Mouse (Mus musculus) heart, embryonic 14.5 days (tissue): ENCODE data around the gene Camta1. TPM values are rescaled to one million over a fixed set of nuclear protein-coding genes. Genes with fewer than 3 reads are reported as not detected.

Experiments used
- ATAC-seq: fragments of 200-750 bp; cut with Nextera tagmentation; 2 replicates; pipeline ENCODE4 v1.8.0; 2017; ENCODE audit warnings: low read depth, moderate TSS enrichment; ENCODE audit not compliant: insufficient number of reproducible peaks, insufficient read depth, low FRiP score
- H3K27ac ChIP-seq, 2 experiments: fragments of 200-500 bp in 1 of 2; fragments of 300-500 bp in 1 of 2; sonication (generic) in 1 of 2; replicated peaks in 1 of 2; 2 replicates each; pipeline ENCODE4 v1.5.1; 2012 to 2014; ENCODE audit warnings: low read depth in 2 of 2, low read length in 2 of 2, control low read depth in 1 of 2, mild to moderate bottlenecking in 1 of 2, mixed read lengths in 1 of 2; ENCODE audit not compliant: control insufficient read depth in 1 of 2, insufficient read depth in 1 of 2
- H3K27me3 ChIP-seq: fragments of 300-500 bp; sonication (generic); 2 replicates; pipeline ENCODE4 v1.6.1; 2014; ENCODE audit warnings: mild to moderate bottlenecking, low read length, control low read depth; ENCODE audit not compliant: control insufficient read depth, insufficient read depth
- H3K36me3 ChIP-seq: fragments of 300-500 bp; sonication (generic); 2 replicates; pipeline ENCODE4 v1.6.1; 2014; ENCODE audit warnings: mild to moderate bottlenecking, control low read depth, low read length, mixed read lengths; ENCODE audit not compliant: control insufficient read depth, insufficient read depth
- H3K4me1 ChIP-seq, 2 experiments: fragments of 200-500 bp in 1 of 2; fragments of 300-500 bp in 1 of 2; sonication (generic) in 1 of 2; 2 replicates each; pipeline ENCODE4 v1.6.1; 2012 to 2014; ENCODE audit warnings: low read length in 2 of 2, control low read depth in 1 of 2, mixed read lengths in 1 of 2; ENCODE audit not compliant: control insufficient read depth in 2 of 2, insufficient read depth in 2 of 2
- H3K4me2 ChIP-seq: fragments of 300-500 bp; sonication (generic); 2 replicates; pipeline ENCODE4 v1.6.1; 2014; ENCODE audit warnings: mild to moderate bottlenecking, low read length
- H3K4me3 ChIP-seq, 2 experiments: fragments of 200-500 bp in 1 of 2; fragments of 300-500 bp in 1 of 2; sonication (generic) in 1 of 2; 2 replicates each; pipeline ENCODE4 v1.5.1; 2012 to 2014; ENCODE audit warnings: low read length in 2 of 2, mild to moderate bottlenecking in 2 of 2, control low read depth in 1 of 2, low read depth in 1 of 2, moderate library complexity in 1 of 2; ENCODE audit not compliant: control insufficient read depth in 1 of 2, insufficient read depth in 1 of 2
- H3K9ac ChIP-seq: fragments of 300-500 bp; sonication (generic); 2 replicates; pipeline ENCODE4 v1.6.1; 2014; ENCODE audit warnings: mild to moderate bottlenecking, low read length
- H3K9me3 ChIP-seq: fragments of 300-500 bp; sonication (generic); 2 replicates; pipeline ENCODE4 v1.6.1; 2016; ENCODE audit warnings: low read length, control low read depth; ENCODE audit not compliant: control insufficient read depth
- WGBS: fragments of 180-500 bp; shearing (Covaris S2); extraction: QIAGEN DNeasy Blood & Tissue Kit; methylation state at CpG from one replicate; pipeline ENCODE4 v1.1.7; 2014; 5-methylcytosine and 5-hydroxymethylcytosine counted together
- polyA plus RNA-seq: library from polyadenylated mRNA; unstranded; fragments of >200 nt; fragmentation: Nextera tagmentation; extraction: Ambion mirVana; gene quantifications from 2 replicates; pipeline ENCODE4 v1.2.1, GENCODE M21; 2014

Camta1 gene
- polyA plus RNA-seq, 1 experiment from 2014 or later, result 150 TPM

DNA sequence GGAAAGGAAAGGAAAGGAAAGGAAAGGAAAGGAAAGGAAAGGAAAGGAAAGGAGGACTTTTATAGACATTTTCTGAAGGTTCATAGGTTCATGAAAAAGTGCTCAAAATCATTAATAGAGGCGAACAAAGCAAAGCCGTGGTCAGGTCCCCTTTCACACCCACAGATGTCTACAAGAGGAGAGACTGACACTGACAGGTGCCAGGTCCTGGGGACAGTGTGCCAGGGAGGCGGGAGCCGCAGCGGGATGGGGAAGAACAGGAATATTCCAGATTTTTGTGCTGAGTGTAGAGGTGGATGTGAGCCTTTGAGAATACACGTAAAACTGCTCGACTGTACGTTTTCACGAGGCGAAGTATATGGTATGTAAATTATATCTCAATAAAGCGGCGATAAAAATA lies 33.2 kb upstream of the Camta1 start:
- H3K4me2 ChIP-seq, result no peak overlapping the region
- no peaks in the 10 kb centered on the region for H3K36me3 ChIP-seq
- H3K4me1 ChIP-seq, result no peaks in the 10 kb centered on the region
- H3K27me3 ChIP-seq, result no peaks in the 10 kb centered on the region
- no peak for ATAC-seq
- WGBS, result 86% methylated on average over 12 of the region's 12 CpGs
- no peak overlapping the region for H3K27ac ChIP-seq
- H3K9ac ChIP-seq, result no peak overlapping the region
- H3K4me3 ChIP-seq, result no peak overlapping the region
- peaks cover 8% of the 10 kb centered on the region; the same call in 1 of the 2 replicates for H3K9me3 ChIP-seq

DNA sequence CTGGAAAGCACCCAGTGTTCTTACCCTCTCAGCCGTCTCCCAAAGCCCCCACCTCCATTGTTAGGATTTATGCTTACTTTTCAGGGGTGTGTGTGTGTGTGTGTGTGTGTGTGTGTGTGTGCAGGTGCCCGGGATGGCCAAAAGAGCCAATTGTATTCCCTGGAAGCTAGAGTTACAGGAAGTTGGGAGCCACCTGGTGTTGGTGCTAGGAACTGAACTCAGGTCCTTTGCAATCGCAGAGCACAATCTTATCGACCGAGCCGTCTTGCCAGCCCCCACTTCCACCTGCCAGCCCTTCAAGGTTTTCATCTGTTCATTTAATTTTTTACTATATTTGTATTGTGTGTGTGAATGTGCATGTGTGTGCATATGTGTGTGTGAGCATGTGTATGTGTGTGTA lies 31.6 kb upstream of the Camta1 start:
- H3K36me3 ChIP-seq, result no peaks in the 10 kb centered on the region
- ATAC-seq, result no peak
- 61% methylated on average over 6 of the region's 6 CpGs for WGBS
- H3K27ac ChIP-seq, result no peak overlapping the region
- H3K27me3 ChIP-seq, result no peaks in the 10 kb centered on the region
- no peak overlapping the region for H3K4me2 ChIP-seq
- no peaks in the 10 kb centered on the region for H3K4me1 ChIP-seq
- H3K4me3 ChIP-seq, result no peak overlapping the region
- no peak overlapping the region for H3K9ac ChIP-seq
- H3K9me3 ChIP-seq, result peaks cover 8% of the 10 kb centered on the region; the same call in 1 of the 2 replicates

DNA sequence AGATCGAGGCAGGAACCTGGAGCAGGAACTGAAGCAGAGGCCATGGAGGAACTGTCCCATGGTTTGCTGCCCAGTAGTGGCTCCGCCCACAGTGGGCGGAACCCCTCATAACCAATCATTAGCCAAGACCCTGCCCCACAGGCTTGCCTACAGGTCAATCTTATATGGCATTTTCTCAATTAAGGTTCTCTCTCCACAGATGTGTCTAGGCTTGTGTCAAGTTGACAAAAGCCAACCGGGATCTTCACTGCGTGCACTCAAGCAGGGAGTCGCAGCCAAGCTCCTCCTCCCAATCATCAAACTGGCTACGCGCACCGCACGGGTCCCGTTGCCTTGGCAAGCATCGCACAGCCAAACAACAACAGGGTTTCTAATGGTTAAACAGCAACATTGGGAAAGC lies 19.9 kb upstream of the Camta1 start:
- no peak overlapping the region for H3K4me2 ChIP-seq
- H3K27ac ChIP-seq, result no peak overlapping the region
- no peak for ATAC-seq
- no peak overlapping the region for H3K4me3 ChIP-seq
- H3K27me3 ChIP-seq, result no peaks in the 10 kb centered on the region
- H3K9ac ChIP-seq, result no peak overlapping the region
- WGBS, result 89% methylated on average over 12 of the region's 12 CpGs
- peaks cover 8% of the 10 kb centered on the region for H3K9me3 ChIP-seq
- 0 out of 4 replicates have a peak, but pooled peaks cover 0 to 2% of the 10 kb centered on the region in 2 experiments for H3K4me1 ChIP-seq
- no peaks in the 10 kb centered on the region for H3K36me3 ChIP-seq

DNA sequence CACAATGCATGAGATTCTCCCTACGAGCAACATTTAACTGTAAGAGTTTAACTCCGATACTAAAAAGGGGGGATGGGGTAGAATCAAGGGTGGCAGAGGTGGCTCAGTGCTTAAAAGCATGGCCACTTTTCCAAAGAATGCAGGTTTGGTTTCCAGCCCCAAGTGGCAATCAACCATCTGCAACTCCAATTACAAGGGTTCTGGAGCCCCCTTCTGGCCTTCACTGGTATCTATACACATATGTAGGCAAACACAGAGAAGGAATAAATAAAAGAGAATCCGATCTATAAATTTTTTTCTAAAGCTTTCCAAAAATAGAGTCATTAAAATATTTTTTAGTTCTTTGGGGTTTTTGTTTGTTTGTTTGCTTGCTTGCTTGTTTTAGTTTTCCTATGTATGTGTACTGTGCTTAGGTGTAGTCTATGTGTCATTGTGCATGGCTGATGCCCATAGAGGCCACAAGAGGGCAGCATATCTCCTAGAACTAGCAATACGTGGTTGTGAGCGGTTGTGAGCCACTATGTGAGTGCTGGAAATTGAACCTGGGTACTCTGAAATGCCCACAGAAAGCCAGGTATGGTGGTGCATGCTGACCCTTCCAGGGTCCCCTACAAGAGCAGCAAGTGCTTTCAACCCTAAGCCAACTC lies 18.5 kb upstream of the Camta1 start:
- H3K9me3 ChIP-seq, result peaks cover 8% of the 10 kb centered on the region
- no peak overlapping the region for H3K9ac ChIP-seq
- H3K27ac ChIP-seq, result no peak overlapping the region
- 0 out of 4 replicates have a peak, but pooled peaks cover 0 to 2% of the 10 kb centered on the region in 2 experiments for H3K4me1 ChIP-seq
- 78% methylated on average over 5 of the region's 5 CpGs for whole genome bisulfite sequencing
- H3K36me3 ChIP-seq, result no peaks in the 10 kb centered on the region
- no peak overlapping the region for H3K4me3 ChIP-seq
- no peak for ATAC-seq
- H3K27me3 ChIP-seq, result peaks cover 8% of the 10 kb centered on the region
- no peak overlapping the region for H3K4me2 ChIP-seq

DNA sequence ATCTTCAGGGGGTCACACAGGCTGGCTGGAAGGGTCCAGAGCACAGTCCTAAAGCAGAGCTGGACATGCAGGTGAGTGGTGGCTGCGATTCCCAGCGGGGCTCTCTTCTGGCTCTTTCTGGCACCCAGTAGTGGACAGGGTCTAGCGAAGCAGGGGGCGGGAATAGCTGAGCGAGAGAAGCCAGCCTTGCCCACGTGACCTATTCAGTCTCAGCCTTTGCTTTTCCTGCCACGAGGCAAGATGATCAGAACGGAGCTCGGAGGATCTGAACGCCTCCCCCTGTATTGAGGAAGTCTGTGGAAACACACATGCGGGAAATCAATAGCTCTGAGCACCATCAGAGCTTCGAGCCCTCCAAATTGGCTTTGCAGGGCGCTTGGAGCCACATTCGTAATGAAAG lies 14.7 kb upstream of the Camta1 start:
- 0 out of 4 replicates have a peak, but pooled peaks cover 0 to 2% of the 10 kb centered on the region in 2 experiments for H3K4me1 ChIP-seq
- WGBS, result 53% methylated on average over 14 of the region's 14 CpGs
- ATAC-seq, result no peak
- H3K36me3 ChIP-seq, result no peaks in the 10 kb centered on the region
- H3K27me3 ChIP-seq, result peaks cover 13% of the 10 kb centered on the region
- no peak overlapping the region for H3K9ac ChIP-seq
- no peak overlapping the region for H3K4me3 ChIP-seq
- no peak overlapping the region for H3K4me2 ChIP-seq
- no peak overlapping the region for H3K27ac ChIP-seq
- peaks cover 8% of the 10 kb centered on the region for H3K9me3 ChIP-seq

DNA sequence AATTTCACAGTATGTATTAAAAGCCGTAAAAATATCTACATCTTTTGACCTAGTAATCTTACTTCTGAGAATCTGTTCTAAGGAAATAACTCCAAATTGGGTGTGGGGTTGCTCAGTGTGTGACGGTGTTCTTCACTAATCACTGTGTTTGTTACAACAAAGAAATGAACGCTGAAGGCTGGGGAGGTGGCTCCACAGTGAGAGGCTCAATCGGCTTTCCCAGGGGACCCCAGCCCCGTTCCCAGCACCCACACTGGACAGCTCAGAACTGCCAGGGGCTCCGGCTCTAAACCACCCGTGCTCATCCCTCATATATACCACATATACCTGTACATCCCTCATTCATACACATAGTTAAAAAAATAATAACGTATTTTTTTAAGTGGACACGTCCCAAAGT lies 1.8 kb upstream of the Camta1 start:
- Histone ChIP-seq H3K27me3 (no peaks in the 10 kb centered on the region), H3K9ac (peak overlapping the region; percentile 83), H3K4me3 (peak overlapping the region in 1 of 2 experiments; percentile 65; a peak in 2 of 4 replicates), H3K36me3 (0 out of 2 replicates have a peak, but pooled peaks cover 3% of the 10 kb centered on the region), H3K27ac (peak overlapping the region in 1 of 2 experiments; percentile 98; a peak in 2 of 4 replicates), H3K9me3 (no peaks in the 10 kb centered on the region), H3K4me1 (peaks cover 5 to 24% of the 10 kb centered on the region in 2 experiments), H3K4me2 (peak overlapping the region; percentile 80)
- no peak for ATAC-seq
- WGBS, result 58% methylated on average over 9 of the region's 9 CpGs

DNA sequence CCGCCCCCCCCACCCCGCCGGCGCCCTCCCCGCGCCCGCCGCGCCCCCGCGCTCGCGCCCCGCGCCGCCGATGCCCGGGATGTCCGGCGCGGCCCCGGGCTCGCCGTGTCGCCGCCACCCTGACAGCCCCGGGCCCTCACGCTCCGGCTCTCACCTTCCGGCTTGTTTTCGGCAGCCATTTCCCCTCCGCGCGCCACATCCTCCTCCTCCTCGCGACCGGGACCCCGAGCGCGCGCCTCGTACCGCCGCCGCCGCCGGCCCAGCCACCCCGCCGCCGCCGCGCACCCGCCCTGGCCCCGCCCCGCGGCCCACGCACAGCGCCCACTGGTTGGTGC lies 238 bp downstream of the Camta1 start:
- peak overlapping the region; percentile 84 to 93 for H3K4me3 ChIP-seq
- WGBS, result 1% methylated on average over 14 of the region's 58 CpGs
- H3K36me3 ChIP-seq, result peaks cover 7% of the 10 kb centered on the region
- peak overlapping the region; percentile 91 for H3K4me2 ChIP-seq
- H3K4me1 ChIP-seq, result peaks cover 5 to 26% of the 10 kb centered on the region in 2 experiments
- no peak; the same call in 1 of the 2 replicates for ATAC-seq
- H3K27me3 ChIP-seq, result no peaks in the 10 kb centered on the region
- peak overlapping the region; percentile 66 to 87 for H3K27ac ChIP-seq
- H3K9me3 ChIP-seq, result no peaks in the 10 kb centered on the region
- peak overlapping the region; percentile 92 for H3K9ac ChIP-seq
